Mouse (Mus musculus) MEL (cell line): ENCODE measurements around the gene Tbxas1. TPM values are rescaled to one million over a fixed set of nuclear protein-coding genes. Genes with fewer than 3 reads are reported as not detected.

Source experiments
- DNase-seq: peaks from one replicate; pipeline ENCODE4 v3.0.0; 2011; ENCODE audit warnings: low read depth, low spot score
- H3K27ac ChIP-seq: 2 replicates; pipeline ENCODE4 v1.5.1; 2012; ENCODE audit warnings: low read depth, mild to moderate bottlenecking, control low read depth, low read length, moderate library complexity; ENCODE audit not compliant: control insufficient read depth
- H3K27me3 ChIP-seq, 2 experiments: fragments of 150-350 bp in 1 of 2; sonication (generic) in 1 of 2; 2 replicates each; pipeline ENCODE4 v1.6.1; 2012; ENCODE audit warnings: low read length in 2 of 2, mild to moderate bottlenecking in 2 of 2, improper control_type of control experiment in 1 of 2, moderate library complexity in 1 of 2; ENCODE audit not compliant: insufficient read depth in 2 of 2, control insufficient read depth in 1 of 2
- H3K36me3 ChIP-seq, 2 experiments: 2 replicates each; pipeline ENCODE4 v1.6.1; 2012 to 2014; ENCODE audit warnings: low read length in 2 of 2, improper control_type of control experiment in 1 of 2, inconsistent platforms in 1 of 2, mild to moderate bottlenecking in 1 of 2; ENCODE audit not compliant: insufficient read depth in 2 of 2, control insufficient read depth in 1 of 2
- H3K4me1 ChIP-seq, 2 experiments: fragments of 150-350 bp in 1 of 2; sonication (generic) in 1 of 2; 2 replicates each; pipeline ENCODE4 v1.6.1; 2012; ENCODE audit warnings: low read length in 2 of 2, improper control_type of control experiment in 1 of 2, mild to moderate bottlenecking in 1 of 2; ENCODE audit not compliant: insufficient read depth in 2 of 2, control insufficient read depth in 1 of 2
- H3K4me3 ChIP-seq, 2 experiments: fragments of 150-350 bp in 1 of 2; sonication (generic) in 1 of 2; 2 replicates each; pipeline ENCODE4 v1.5.1; 2012; ENCODE audit warnings: low read depth in 2 of 2, low read length in 2 of 2, mild to moderate bottlenecking in 2 of 2, moderate library complexity in 2 of 2, control low read depth in 1 of 2, improper control_type of control experiment in 1 of 2; ENCODE audit not compliant: control insufficient read depth in 1 of 2, insufficient read depth in 1 of 2
- H3K79me2 ChIP-seq: 2 replicates; pipeline ENCODE4 v1.6.1; 2012; ENCODE audit warnings: mild to moderate bottlenecking, low read length, moderate library complexity; ENCODE audit not compliant: control insufficient read depth, poor library complexity, insufficient read depth
- H3K9ac ChIP-seq: 2 replicates; pipeline ENCODE4 v1.6.1; 2012; ENCODE audit warnings: low read depth, mild to moderate bottlenecking, control low read depth, low read length, moderate library complexity; ENCODE audit not compliant: control insufficient read depth, poor library complexity, severe bottlenecking
- H3K9me3 ChIP-seq: fragments of 150-350 bp; sonication (generic); replicated peaks from 2 replicates; pipeline ENCODE4 v1.6.1; 2012; ENCODE audit warnings: mild to moderate bottlenecking, low read length, improper control_type of control experiment, moderate library complexity; ENCODE audit not compliant: insufficient read depth
- BHLHE40 ChIP-seq: IDR thresholded peaks from 2 replicates; pipeline ENCODE4 v1.6.1; 2012; ENCODE audit warnings: low read depth, mild to moderate bottlenecking, inconsistent platforms, low read length, improper control_type of control experiment, borderline replicate concordance
- CHD2 ChIP-seq: IDR thresholded peaks from 2 replicates; pipeline ENCODE4 v1.6.1; 2011; ENCODE audit warnings: low read length, improper control_type of control experiment
- CTCF ChIP-seq, 3 experiments: IDR thresholded peaks in 2 of 3; conservative IDR thresholded peaks in 1 of 3; 2 replicates each; pipeline ENCODE4 v1.5.1; 2011 to 2012; ENCODE audit warnings: low read length in 3 of 3, low read depth in 2 of 3, mild to moderate bottlenecking in 2 of 3, improper control_type of control experiment in 1 of 3, inconsistent platforms in 1 of 3, mixed read lengths in 1 of 3, moderate library complexity in 1 of 3; ENCODE audit not compliant: control insufficient read depth in 1 of 3, insufficient read depth in 1 of 3, poor library complexity in 1 of 3, severe bottlenecking in 1 of 3
- E2F4 ChIP-seq: IDR thresholded peaks from 2 replicates; pipeline ENCODE4 v1.6.1; 2011; ENCODE audit warnings: low read depth, low read length, improper control_type of control experiment, borderline replicate concordance
- ELF1 ChIP-seq: IDR thresholded peaks from 2 replicates; pipeline ENCODE4 v1.6.1; 2014; ENCODE audit warnings: low read depth, mild to moderate bottlenecking, inconsistent platforms, low read length, improper control_type of control experiment, moderate library complexity
- EP300 ChIP-seq, 2 experiments: IDR thresholded peaks; 2 replicates each; pipeline ENCODE4 v1.6.1; 2011; ENCODE audit warnings: improper control_type of control experiment in 2 of 2, low read length in 2 of 2, low read depth in 1 of 2, mild to moderate bottlenecking in 1 of 2
- ETS1 ChIP-seq: IDR thresholded peaks from 2 replicates; pipeline ENCODE4 v1.6.1; 2012; ENCODE audit warnings: low read depth, mild to moderate bottlenecking, inconsistent platforms, low read length, improper control_type of control experiment, moderate library complexity
- GABPA ChIP-seq: IDR thresholded peaks from 2 replicates; pipeline ENCODE4 v1.6.1; 2012; ENCODE audit warnings: low read depth, mild to moderate bottlenecking, inconsistent platforms, low read length, improper control_type of control experiment, moderate library complexity
- GATA1 ChIP-seq: IDR thresholded peaks from 2 replicates; pipeline ENCODE4 v1.6.1; 2011; ENCODE audit warnings: low read depth, low read length, improper control_type of control experiment
- HCFC1 ChIP-seq: IDR thresholded peaks from 2 replicates; pipeline ENCODE4 v1.6.1; 2012; ENCODE audit warnings: low read depth, mild to moderate bottlenecking, inconsistent platforms, low read length, improper control_type of control experiment, moderate library complexity
- JUND ChIP-seq: IDR thresholded peaks from 2 replicates; pipeline ENCODE4 v1.6.1; 2011; ENCODE audit warnings: low read depth, mild to moderate bottlenecking, improper control_type of control experiment, low read length
- KAT2A ChIP-seq: conservative IDR thresholded peaks from 2 replicates; pipeline ENCODE4 v1.6.1; 2012; ENCODE audit warnings: low read depth, low read length, improper control_type of control experiment, inconsistent platforms
- MAFK ChIP-seq: IDR thresholded peaks from 2 replicates; pipeline ENCODE4 v1.6.1; 2011; ENCODE audit warnings: low read depth, mild to moderate bottlenecking, low read length, improper control_type of control experiment, borderline replicate concordance
- MAX ChIP-seq: IDR thresholded peaks from 2 replicates; pipeline ENCODE4 v1.6.1; 2011; ENCODE audit warnings: low read length, improper control_type of control experiment
- MAZ ChIP-seq: IDR thresholded peaks from 2 replicates; pipeline ENCODE4 v1.6.1; 2012; ENCODE audit warnings: low read depth, mild to moderate bottlenecking, inconsistent platforms, low read length, improper control_type of control experiment
- MYB ChIP-seq: IDR thresholded peaks from 2 replicates; pipeline ENCODE4 v1.6.1; 2011; ENCODE audit warnings: mild to moderate bottlenecking, low read depth, low read length, improper control_type of control experiment
- NELFE ChIP-seq: IDR thresholded peaks from 2 replicates; pipeline ENCODE4 v1.6.1; 2011; ENCODE audit warnings: low read depth, low read length, improper control_type of control experiment
- POLR2A ChIP-seq, 2 experiments: IDR thresholded peaks; 2 replicates each; pipeline ENCODE4 v1.6.1; 2011 to 2012; ENCODE audit warnings: low read length in 2 of 2, mild to moderate bottlenecking in 2 of 2, control low read depth in 1 of 2, improper control_type of control experiment in 1 of 2, low read depth in 1 of 2, moderate library complexity in 1 of 2; ENCODE audit not compliant: control insufficient read depth in 1 of 2, insufficient read depth in 1 of 2, poor library complexity in 1 of 2
- POLR2AphosphoS5 ChIP-seq: IDR thresholded peaks from 2 replicates; pipeline ENCODE4 v1.6.1; 2012; ENCODE audit warnings: low read depth, borderline replicate concordance, mild to moderate bottlenecking, inconsistent platforms, low read length, moderate library complexity, mixed read lengths
- RAD21 ChIP-seq: IDR thresholded peaks from 2 replicates; pipeline ENCODE4 v1.6.1; 2011; ENCODE audit warnings: mild to moderate bottlenecking, low read depth, low read length, improper control_type of control experiment
- RCOR1 ChIP-seq: IDR thresholded peaks from 2 replicates; pipeline ENCODE4 v1.6.1; 2012; ENCODE audit warnings: low read depth, mild to moderate bottlenecking, inconsistent platforms, low read length, improper control_type of control experiment
- SIN3A ChIP-seq: IDR thresholded peaks from 2 replicates; pipeline ENCODE4 v1.6.1; 2012; ENCODE audit warnings: low read length, improper control_type of control experiment, inconsistent platforms
- SMC3 ChIP-seq: IDR thresholded peaks from 2 replicates; pipeline ENCODE4 v1.6.1; 2011; ENCODE audit warnings: low read depth, low read length, improper control_type of control experiment
- TAL1 ChIP-seq: IDR thresholded peaks from 2 replicates; pipeline ENCODE4 v1.6.1; 2012; ENCODE audit warnings: mild to moderate bottlenecking, inconsistent platforms, low read length, moderate library complexity, mixed read lengths
- TCF12 ChIP-seq: IDR thresholded peaks from 2 replicates; pipeline ENCODE4 v1.6.1; 2014; ENCODE audit warnings: low read depth, mild to moderate bottlenecking, inconsistent platforms, low read length, improper control_type of control experiment, moderate library complexity
- UBTF ChIP-seq: IDR thresholded peaks from 2 replicates; pipeline ENCODE4 v1.6.1; 2012; ENCODE audit warnings: low read depth, mild to moderate bottlenecking, inconsistent platforms, low read length, improper control_type of control experiment, moderate library complexity, borderline replicate concordance; ENCODE audit not compliant: insufficient read depth
- USF1 ChIP-seq: IDR thresholded peaks from 2 replicates; pipeline ENCODE4 v1.6.1; 2014; ENCODE audit warnings: low read depth, mild to moderate bottlenecking, inconsistent platforms, low read length, improper control_type of control experiment, moderate library complexity
- USF2 ChIP-seq, 2 experiments: IDR thresholded peaks; 2 replicates each; pipeline ENCODE4 v1.6.1; 2011 to 2012; ENCODE audit warnings: improper control_type of control experiment in 2 of 2, low read length in 2 of 2, borderline replicate concordance in 1 of 2, inconsistent platforms in 1 of 2, low read depth in 1 of 2, mild to moderate bottlenecking in 1 of 2; ENCODE audit not compliant: insufficient read depth in 1 of 2
- ZC3H11A ChIP-seq: IDR thresholded peaks from 2 replicates; pipeline ENCODE4 v1.6.1; 2012; ENCODE audit warnings: low read depth, mild to moderate bottlenecking, inconsistent platforms, low read length, improper control_type of control experiment
- ZMIZ1 ChIP-seq: IDR thresholded peaks from 2 replicates; pipeline ENCODE4 v1.6.1; 2012; ENCODE audit warnings: low read depth, mild to moderate bottlenecking, inconsistent platforms, low read length, improper control_type of control experiment, moderate library complexity
- ZNF384 ChIP-seq: IDR thresholded peaks from 2 replicates; pipeline ENCODE4 v1.6.1; 2012; ENCODE audit warnings: low read depth, mild to moderate bottlenecking, inconsistent platforms, low read length, improper control_type of control experiment
- polyA plus RNA-seq, 2 experiments: library from polyadenylated mRNA; stranded (reverse) in 1 of 2; unstranded in 1 of 2; fragments of >175 nt in 1 of 2; fragments of >200 nt in 1 of 2; gene quantifications; 2 replicates each; pipeline versions ENCODE4 v1.2.1 to v1.2.4; 2012; ENCODE audit warnings: low replicate concordance in 2 of 2, low read depth in 1 of 2; ENCODE audit not compliant: insufficient read length in 2 of 2, insufficient read depth in 1 of 2, missing spikeins in 1 of 2
- total RNA-seq: library from RNA; depleted of rRNA; stranded (reverse); fragments of 300-350 nt; gene quantifications from 2 replicates; pipeline ENCODE4 v1.2.3, GENCODE M21; 2012

The Tbxas1 gene
- total and polyA plus RNA-seq, 3 experiments: 0.54 to 2.7 TPM; not detected in 1

DNA sequence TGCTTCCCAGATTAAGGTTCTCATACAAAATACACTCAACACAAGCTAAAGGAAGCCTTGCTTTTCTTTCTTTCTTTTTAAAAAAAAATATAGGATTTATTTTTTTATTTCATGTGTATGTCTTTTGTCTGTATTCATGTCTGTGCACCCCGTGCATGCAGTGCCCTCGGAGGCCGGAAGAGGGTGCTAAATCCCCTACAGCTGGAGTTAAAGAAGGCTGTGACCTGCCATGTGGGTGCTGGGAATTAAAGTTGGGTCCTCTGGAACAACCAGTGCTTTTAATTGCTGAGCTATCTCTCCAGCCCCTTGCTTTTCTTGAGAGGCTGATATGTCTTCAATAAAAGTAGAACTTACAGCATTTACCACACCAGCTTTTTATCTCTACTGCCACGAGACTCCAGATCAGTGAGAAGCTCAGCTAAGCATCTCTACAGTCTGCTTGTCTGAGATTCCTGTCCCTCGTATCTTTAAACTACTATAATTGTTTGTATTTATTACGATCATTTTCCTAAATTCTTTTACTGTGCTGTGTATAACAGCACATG lies 24.4 kb upstream of the Tbxas1 start:
- Histone ChIP-seq H3K36me3 (peaks cover 0 to 50% of the 10 kb centered on the region in 2 experiments; a peak in 2 of 4 replicates), H3K4me1 (peaks cover 20 to 45% of the 10 kb centered on the region in 2 experiments)
- peak; percentile 55 for DNase-seq

DNA sequence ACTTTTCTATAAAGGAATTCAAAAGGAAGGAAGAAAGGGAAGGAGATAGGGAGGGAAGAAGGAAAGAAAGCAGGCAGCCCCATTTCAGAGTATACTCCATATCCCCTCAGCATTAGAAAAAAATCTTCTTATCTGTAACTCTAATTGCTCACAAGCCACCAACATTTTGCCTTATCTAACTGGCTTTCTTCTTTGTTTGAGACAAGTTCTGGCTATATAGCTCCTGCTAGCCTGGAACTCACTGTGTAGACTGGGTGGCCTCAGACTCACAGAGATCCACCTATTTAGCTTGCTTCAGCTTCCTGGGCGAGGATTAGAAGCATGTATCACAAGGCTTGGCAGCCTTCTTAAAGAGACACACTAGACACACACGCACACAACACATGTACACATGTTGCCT lies 23.5 kb upstream of the Tbxas1 start:
- H3K4me3 ChIP-seq: no peak overlapping the region
- peaks cover 18 to 39% of the 10 kb centered on the region in 2 experiments for H3K4me1 ChIP-seq
- no peaks in the 10 kb centered on the region for H3K27me3 ChIP-seq
- peak overlapping the region; percentile 1; the same call in 1 of the 2 replicates for H3K9ac ChIP-seq
- H3K79me2 ChIP-seq: peaks cover 5% of the 10 kb centered on the region; the same call in 1 of the 2 replicates
- no peak for TF ChIP-seq USF1
- TF ChIP-seq HCFC1: no peak
- no peak for TF ChIP-seq POLR2AphosphoS5
- TF ChIP-seq SIN3A: no peak
- peak; percentile 48; the same call in 1 of the 2 replicates for TF ChIP-seq BHLHE40
- TF ChIP-seq MYB: no peak
- no peak for TF ChIP-seq UBTF
- TF ChIP-seq MAX: no peak
- no peak for TF ChIP-seq ZMIZ1
- TF ChIP-seq KAT2A: no peak
- peak; percentile 59 for TF ChIP-seq TCF12
- TF ChIP-seq EP300 (IDR thresholded peaks at IDR 0.05; ENCODE audit: low read depth in 1 of 2, low read length in 2 of 2): peak; percentile 76
- TF ChIP-seq GATA1: peak; percentile 91
- no peak for TF ChIP-seq ZC3H11A
- TF ChIP-seq RCOR1: peak; percentile 73
- no peak; the same call in 1 of the 2 replicates for TF ChIP-seq ETS1
- no peak for TF ChIP-seq NELFE
- peak; percentile 93 for TF ChIP-seq ZNF384
- no peak for TF ChIP-seq SMC3
- no peak for TF ChIP-seq RAD21
- H3K27ac ChIP-seq: peak overlapping the region; percentile 23
- no peaks in the 10 kb centered on the region for H3K9me3 ChIP-seq
- peaks cover 0 to 46% of the 10 kb centered on the region in 2 experiments; a peak in 2 of 4 replicates for H3K36me3 ChIP-seq
- peak; percentile 67 for DNase-seq

More for the DNA sequence above, 24.4 kb upstream of the Tbxas1 start:
- Histone ChIP-seq H3K4me3 (no peak overlapping the region), H3K27me3 (no peaks in the 10 kb centered on the region), H3K79me2 (peaks cover 3% of the 10 kb centered on the region; the same call in 1 of the 2 replicates), H3K27ac (0 out of 2 replicates have a peak overlapping the region, but pooled peaks have one; percentile 2), H3K9me3 (no peaks in the 10 kb centered on the region), H3K9ac (no peak overlapping the region)
- no peak for TF ChIP-seq MAZ
- TF ChIP-seq USF2 (IDR thresholded peaks at IDR 0.05; ENCODE audit: borderline replicate concordance in 1 of 2, insufficient read depth in 1 of 2, low read depth in 1 of 2, low read length in 2 of 2): no peak
- TF ChIP-seq GABPA: no peak
- peak; percentile 36 for TF ChIP-seq SMC3
- no peak for TF ChIP-seq ELF1
- TF ChIP-seq MYB: no peak
- peak; percentile 65 for TF ChIP-seq TCF12
- peak; percentile 49; the same call in 1 of the 2 replicates for TF ChIP-seq ETS1
- TF ChIP-seq KAT2A: no peak
- TF ChIP-seq ZMIZ1: no peak
- TF ChIP-seq ZC3H11A: no peak
- TF ChIP-seq MAFK: no peak
- no peak for TF ChIP-seq NELFE
- TF ChIP-seq E2F4: no peak
- TF ChIP-seq RCOR1: peak; percentile 89
- no peak for TF ChIP-seq POLR2AphosphoS5
- TF ChIP-seq BHLHE40: peak; percentile 88
- no peak for TF ChIP-seq JUND
- TF ChIP-seq GATA1: peak; percentile 75; the same call in 1 of the 2 replicates
- TF ChIP-seq RAD21: peak; percentile 25
- TF ChIP-seq EP300 (IDR thresholded peaks at IDR 0.05; ENCODE audit: low read depth in 1 of 2, low read length in 2 of 2): peak; percentile 46 to 68
- TF ChIP-seq TAL1: peak; percentile 26
- TF ChIP-seq CHD2: no peak
- peak; percentile 17; the same call in 1 of the 2 replicates for TF ChIP-seq SIN3A
- peak; percentile 24 to 51 (median 42); a peak in 5 of 6 replicates for TF ChIP-seq CTCF (IDR thresholded peaks at IDR 0.05 in 2 of 3, conservative IDR thresholded peaks at IDR 0.05 in 1 of 3; ENCODE audit: control insufficient read depth in 1 of 3, insufficient read depth in 1 of 3, low read depth in 2 of 3, low read length in 3 of 3, poor library complexity in 1 of 3, severe bottlenecking in 1 of 3)
- no peak for TF ChIP-seq POLR2A (IDR thresholded peaks at IDR 0.05; ENCODE audit: control insufficient read depth in 1 of 2, insufficient read depth in 1 of 2, low read depth in 1 of 2, low read length in 2 of 2, poor library complexity in 1 of 2)
- no peak for TF ChIP-seq USF1
